Mouse (Mus musculus) brain, embryonic 14.5 days (tissue): ENCODE results near the gene Klk1b4.
"Not testable (repeated sequence)": the region's sequence is repeated elsewhere in the genome, so short reads cannot be mapped to it uniquely, and the experiment has no call there.

Experiments
- CTCF ChIP-seq: fragments of 200-500 bp; IDR thresholded peaks from 2 replicates; pipeline ENCODE4 v1.5.1; 2012; ENCODE audit warnings: inconsistent platforms, mild to moderate bottlenecking, moderate library complexity, borderline replicate concordance; ENCODE audit not compliant: insufficient read depth, insufficient read length; ENCODE audit errors: extremely low read depth
- POLR2A ChIP-seq: fragments of 200-500 bp; IDR thresholded peaks from 2 replicates; pipeline ENCODE4 v1.6.1; 2012; ENCODE audit warnings: mild to moderate bottlenecking, inconsistent platforms, borderline replicate concordance; ENCODE audit not compliant: poor library complexity, insufficient read depth, insufficient read length, severe bottlenecking; ENCODE audit errors: extremely low read depth

DNA sequence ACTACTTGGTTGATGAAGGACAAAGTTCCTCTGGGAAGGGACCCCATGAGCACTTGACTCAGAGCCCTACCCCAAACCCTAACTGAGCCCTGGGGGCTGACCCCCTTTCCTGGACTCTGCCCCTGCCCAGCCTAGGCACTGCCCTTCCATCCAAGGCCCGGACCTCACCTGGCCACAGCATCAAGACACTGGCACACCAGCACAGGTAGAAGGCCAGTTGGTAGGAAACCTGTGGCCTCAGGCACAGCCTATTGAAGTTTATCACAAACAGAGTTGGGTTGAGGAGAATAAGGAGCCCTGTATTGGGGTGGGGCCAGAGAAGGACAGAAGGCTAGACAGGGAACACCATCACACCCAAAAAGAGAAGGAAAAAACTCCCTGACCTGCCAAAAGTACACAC lies 13.8 kb upstream of the Klk1b4 start:
- TF ChIP-seq CTCF, POLR2A: not testable (repeated sequence)
